Mouse (Mus musculus): Measurements from ENCODE around the gene Mtx3. TPM values are rescaled to one million over a fixed set of nuclear protein-coding genes. Genes with fewer than 3 reads are reported as not detected.

The Mtx3 gene
- polyA plus RNA-seq, 1 experiment from 2014 or later = 6.7 TPM

DNA sequence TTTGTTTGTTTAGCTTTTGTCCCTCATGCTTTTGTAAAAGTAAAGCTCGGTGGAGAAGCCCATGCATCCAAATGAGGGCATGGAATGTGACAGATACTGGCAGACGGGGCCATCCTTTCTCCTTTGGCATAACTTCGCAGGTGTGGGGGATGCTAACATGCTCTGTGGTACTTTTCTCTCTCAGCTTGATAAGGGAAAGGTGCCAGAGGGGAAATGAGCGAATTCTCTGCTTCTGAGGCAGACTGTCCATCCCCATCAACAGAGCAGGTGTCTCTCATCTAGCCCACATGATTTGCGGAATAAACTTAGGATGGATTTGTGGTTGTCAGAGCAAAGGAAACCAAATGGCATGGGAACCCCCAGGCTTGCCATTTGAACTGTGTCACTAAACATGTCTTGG is 61.4 kb downstream of the Mtx3 start:
- 80% methylated on average over 5 of the region's 5 CpGs for WGBS
- Histone ChIP-seq H3K9me3 (ENCODE audit: control insufficient read depth, low read length) (no peaks in the 10 kb centered on the region), H3K27me3 (ENCODE audit: control insufficient read depth, insufficient read depth, low read length) (no peaks in the 10 kb centered on the region), H3K9ac (replicated peaks; ENCODE audit: low read length) (no peak overlapping the region), H3K36me3 (ENCODE audit: control insufficient read depth, insufficient read depth, low read length) (no peaks in the 10 kb centered on the region), H3K4me1 (ENCODE audit: control insufficient read depth, insufficient read depth, low read length) (no peaks in the 10 kb centered on the region), H3K4me3 (replicated peaks; ENCODE audit: low read depth, low read length) (no peak overlapping the region), H3K27ac (replicated peaks; ENCODE audit: low read depth, low read length) (no peak overlapping the region), H3K4me2 (ENCODE audit: low read length) (no peak overlapping the region)
- ATAC-seq (ENCODE audit: low FRiP score, low TSS enrichment) = no peak
- no peak for DNase-seq

DNA sequence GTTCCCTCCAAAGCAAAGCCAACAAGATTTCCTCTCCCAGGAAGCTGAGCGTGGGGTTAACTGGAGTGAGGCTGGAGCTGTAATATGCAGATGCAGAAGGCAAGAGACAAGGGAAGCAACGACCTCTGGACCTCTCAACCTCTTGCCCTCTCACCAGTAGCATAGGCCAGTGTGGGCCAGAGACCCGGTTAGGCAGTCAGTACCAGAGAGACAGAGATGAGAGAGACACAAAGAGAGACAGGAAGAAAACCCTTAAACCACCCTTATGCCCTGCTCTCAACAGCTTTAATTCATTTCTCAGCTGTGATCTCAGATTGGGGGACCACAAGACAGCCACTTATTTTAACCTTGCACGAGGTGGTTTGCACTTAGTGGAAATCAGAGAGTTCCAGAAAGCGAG is 62.8 kb downstream of the Mtx3 start:
- 63% methylated on average over 5 of the region's 5 CpGs for WGBS
- ATAC-seq (ENCODE audit: low FRiP score, low TSS enrichment) (no peak), DNase-seq (no peak)
- Histone ChIP-seq H3K27ac (replicated peaks; ENCODE audit: low read depth, low read length) (no peak overlapping the region), H3K9ac (replicated peaks; ENCODE audit: low read length) (no peak overlapping the region), H3K4me3 (replicated peaks; ENCODE audit: low read depth, low read length) (no peak overlapping the region), H3K4me1 (ENCODE audit: control insufficient read depth, insufficient read depth, low read length) (no peaks in the 10 kb centered on the region), H3K9me3 (ENCODE audit: control insufficient read depth, low read length) (no peaks in the 10 kb centered on the region), H3K27me3 (ENCODE audit: control insufficient read depth, insufficient read depth, low read length) (no peaks in the 10 kb centered on the region), H3K4me2 (ENCODE audit: low read length) (no peak overlapping the region), H3K36me3 (ENCODE audit: control insufficient read depth, insufficient read depth, low read length) (no peaks in the 10 kb centered on the region)

Other genes starting within 250 kb of the Mtx3 start
- gene Serinc5, start 233.7 kb upstream of the Mtx3 start, polyA plus RNA-seq (2014; fragmentation: Nextera tagmentation; extraction: Ambion mirVana) = 11.4 and 15.4 TPM in 2 replicates
- gene Thbs4, start 49.9 kb upstream of the Mtx3 start, polyA plus RNA-seq (2014; fragmentation: Nextera tagmentation; extraction: Ambion mirVana) = 0.19 and 2.9 TPM in 2 replicates